ENCODE assay signal across 8 mouse cellular contexts in genomic region chr4:121240637-121241611, GRCm38 (mm10). TPM values are rescaled to one million over a fixed set of nuclear protein-coding genes. Genes with fewer than 3 reads are reported as not detected.
DNase-seq lines count a peak whose midpoint lies in the region; ATAC-seq and TF ChIP-seq lines count a peak whose summit lies in the region.

No protein-coding gene starts in this region.

- no peak overlapping the region for H3K4me2 ChIP-seq in stomach, postnatal 0 days (replicated peaks; ENCODE audit: low read depth)

- H3K4me1 ChIP-seq in stomach, postnatal 0 days (replicated peaks; ENCODE audit: control insufficient read depth, insufficient read depth) = no peaks in the 10 kb centered on the region

- no peak overlapping the region for H3K27ac ChIP-seq in gastrocnemius, adult 2 months
- H3K27ac ChIP-seq in stomach, postnatal 0 days (replicated peaks) = no peak overlapping the region

- no peak for DNase-seq in gastrocnemius, adult 2 months
- DNase-seq in gastrocnemius, postnatal 25 days = no peak
- DNase-seq in ovary, postnatal 14 days (ENCODE audit: low spot score) = peak; percentile 7
- DNase-seq in ovary, postnatal 10 days (ENCODE audit: low spot score) = no peak
- DNase-seq in lung, postnatal 36 days = peak; percentile 17
- peak; percentile 26 for DNase-seq in stomach, postnatal 0 days (ENCODE audit: low spot score)
- no peak for DNase-seq in adrenal gland, postnatal 4 days (ENCODE audit: low spot score in 2 of 2)

- no peak overlapping the region for H3K9ac ChIP-seq in stomach, postnatal 0 days (ENCODE audit: low read length)

- 43% methylated on average over 14 of the region's 14 CpGs for WGBS in stomach, postnatal 0 days

- peak; percentile 57; the same call in 1 of the 2 replicates for ATAC-seq in erythroblast, adult 5-6 weeks (replicated peaks; ENCODE audit: low FRiP score, poor library complexity, severe bottlenecking)
- no peak for ATAC-seq in stomach, postnatal 0 days (ENCODE audit: low FRiP score, low TSS enrichment)

- no peaks in the 10 kb centered on the region for H3K9me3 ChIP-seq in stomach, postnatal 0 days (ENCODE audit: control insufficient read depth, low read length)

- no peaks in the 10 kb centered on the region for H3K36me3 ChIP-seq in stomach, postnatal 0 days (ENCODE audit: control insufficient read depth, insufficient read depth, low read length)

- H3K4me3 ChIP-seq in gastrocnemius, adult 2 months = no peak overlapping the region
- H3K4me3 ChIP-seq in stomach, postnatal 0 days (ENCODE audit: low read depth, low read length) = no peak overlapping the region

- peak; percentile 75 for TF ChIP-seq CTCF in gastrocnemius, adult 2 months (IDR thresholded peaks at IDR 0.05)
- TF ChIP-seq CTCF in stomach, postnatal 0 days (IDR thresholded peaks at IDR 0.05; ENCODE audit: low read depth) = peak; percentile 85

- intact Hi-C loops in gastrocnemius, adult 2 months (cut with DNase I) = no loop called here

- no peaks in the 10 kb centered on the region for H3K27me3 ChIP-seq in stomach, postnatal 0 days (ENCODE audit: control insufficient read depth, insufficient read depth, low read length)

- TF ChIP-seq EP300 in stomach, postnatal 0 days (optimal IDR thresholded peaks at IDR 0.05) = no peak

RNA-seq across cellular contexts. Expression of gene Rlf, which starts 26.0 kb away (rescaled TPM):
- 1 to 10 TPM; 8.0 to 9.8 TPM for total RNA-seq in gastrocnemius, adult 2 months (2021)
- total RNA-seq in gastrocnemius, postnatal 25 days (2021) = 1 to 10 TPM; 6.9 to 7.4 TPM
- 29.0 and 39.9 TPM in 2 replicates for total RNA-seq in erythroblast, adult 5-6 weeks (2015; ENCODE audit: low replicate concordance)
- total RNA-seq in erythroblast, adult 5-6 weeks (2017; ENCODE audit: low replicate concordance) = 74.6 and 91.1 TPM in 2 replicates
- polyA plus RNA-seq in stomach, postnatal 0 days (2015; fragmentation: Nextera tagmentation; extraction: Ambion mirVana) = 6.9 and 7.7 TPM in 2 replicates
- 10 to 100 TPM; 23.3 to 24.3 TPM for total RNA-seq in adrenal gland, postnatal 4 days (2021)

Comparison
In these comparisons a context has a peak if more than half of its experiments do, and no peak if none do; other contexts are left out.
1. DNase-seq: peak in ovary, postnatal 14 days (single experiment), lung, postnatal 36 days (single experiment) and stomach, postnatal 0 days (single experiment); none in gastrocnemius, adult 2 months (single experiment), gastrocnemius, postnatal 25 days (single experiment), ovary, postnatal 10 days (single experiment) and adrenal gland, postnatal 4 days (0 of 2).